Mouse (Mus musculus) cortical plate, adult 2 months (tissue): ENCODE results near the gene Hrct1. TPM values are rescaled to one million over a fixed set of nuclear protein-coding genes. Genes with fewer than 3 reads are reported as not detected.

Experiments
- H3K27ac ChIP-seq: fragments of 200-500 bp; 2 replicates; pipeline ENCODE4 v1.5.1; 2012; ENCODE audit warnings: low read length, control low read depth, inconsistent platforms; ENCODE audit not compliant: insufficient read depth
- H3K4me1 ChIP-seq: fragments of 200-500 bp; 2 replicates; pipeline ENCODE4 v1.6.1; 2011; ENCODE audit warnings: low read length; ENCODE audit not compliant: control insufficient read depth, insufficient read depth
- H3K4me3 ChIP-seq: fragments of 200-500 bp; 2 replicates; pipeline ENCODE4 v1.5.1; 2011; ENCODE audit warnings: mild to moderate bottlenecking, low read length, control low read depth; ENCODE audit not compliant: insufficient read depth
- CTCF ChIP-seq: fragments of 200-500 bp; IDR thresholded peaks from 2 replicates; pipeline ENCODE4 v1.5.1; 2011; ENCODE audit warnings: mild to moderate bottlenecking, control low read depth, low read length; ENCODE audit not compliant: insufficient read depth; ENCODE audit errors: extremely low read depth
- POLR2A ChIP-seq: fragments of 200-500 bp; IDR thresholded peaks from 2 replicates; pipeline ENCODE4 v1.6.1; 2011; ENCODE audit warnings: mild to moderate bottlenecking, low read length, control low read depth; ENCODE audit not compliant: insufficient read depth; ENCODE audit errors: extremely low read depth
- polyA plus RNA-seq: library from polyadenylated mRNA; depleted of rRNA; stranded (reverse); fragments of >200 nt; gene quantifications from 2 replicates; pipeline ENCODE4 v1.2.3, GENCODE M21; 2012; rRNA removed

Hrct1 gene
- polyA plus RNA-seq, result 1.8 and 2.3 TPM in 2 replicates

DNA sequence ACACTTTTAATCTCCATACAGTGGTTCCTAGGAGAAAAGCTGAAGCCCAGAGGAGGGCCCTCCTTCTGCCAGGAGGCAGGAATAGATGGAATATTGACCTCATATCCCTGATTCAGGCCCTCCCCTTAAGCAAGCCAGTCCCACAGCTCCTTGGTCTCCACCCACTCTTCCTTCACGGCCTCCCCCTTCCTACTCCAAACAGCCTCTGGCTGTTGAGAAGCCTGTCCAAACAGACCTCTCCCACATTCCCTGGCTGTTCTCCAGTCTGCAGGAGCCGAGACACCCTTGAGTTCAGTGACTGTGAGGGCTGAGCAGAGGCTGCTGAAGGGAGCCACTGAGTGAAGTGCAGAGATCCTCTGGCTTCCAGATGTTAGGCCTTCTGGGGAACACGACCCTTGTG is at the start of gene Hrct1:
Gene Hrct1 (plus strand): TSS at position 194 of the 400 bp plus-strand sequence.
- TF ChIP-seq POLR2A, result 0 out of 2 replicates have a peak, but pooled peaks have one; percentile 25
- TF ChIP-seq CTCF, result no peak
- Histone ChIP-seq H3K4me3 (no peak within 1 kb of the TSS), H3K27ac (peak within 1 kb of the TSS; percentile 60; the same call in 1 of the 2 replicates), H3K4me1 (no peaks in the 10 kb centered on the region)

DNA sequence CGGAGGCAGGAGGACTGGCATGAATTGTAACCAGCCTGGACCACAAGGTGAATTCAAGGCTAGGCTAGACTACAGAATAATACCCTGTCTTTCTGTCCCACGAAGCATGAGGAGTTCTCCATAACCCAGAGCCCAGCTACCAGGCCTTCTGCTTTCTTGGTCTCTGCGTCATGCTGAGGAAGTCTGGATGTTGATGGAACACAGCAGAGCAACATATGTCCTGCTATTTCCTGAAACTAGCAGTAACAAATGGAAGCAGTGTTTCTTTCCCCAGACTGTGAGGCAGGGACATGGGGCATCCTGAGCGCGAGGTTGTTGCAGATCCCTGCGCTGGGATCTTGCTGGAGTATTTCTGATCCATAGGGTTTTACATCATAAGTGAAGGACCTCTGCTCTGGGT is 48.4 kb upstream of the Hrct1 start:
- no peak for TF ChIP-seq POLR2A
- no peak for TF ChIP-seq CTCF
- H3K27ac ChIP-seq, result no peak overlapping the region

DNA sequence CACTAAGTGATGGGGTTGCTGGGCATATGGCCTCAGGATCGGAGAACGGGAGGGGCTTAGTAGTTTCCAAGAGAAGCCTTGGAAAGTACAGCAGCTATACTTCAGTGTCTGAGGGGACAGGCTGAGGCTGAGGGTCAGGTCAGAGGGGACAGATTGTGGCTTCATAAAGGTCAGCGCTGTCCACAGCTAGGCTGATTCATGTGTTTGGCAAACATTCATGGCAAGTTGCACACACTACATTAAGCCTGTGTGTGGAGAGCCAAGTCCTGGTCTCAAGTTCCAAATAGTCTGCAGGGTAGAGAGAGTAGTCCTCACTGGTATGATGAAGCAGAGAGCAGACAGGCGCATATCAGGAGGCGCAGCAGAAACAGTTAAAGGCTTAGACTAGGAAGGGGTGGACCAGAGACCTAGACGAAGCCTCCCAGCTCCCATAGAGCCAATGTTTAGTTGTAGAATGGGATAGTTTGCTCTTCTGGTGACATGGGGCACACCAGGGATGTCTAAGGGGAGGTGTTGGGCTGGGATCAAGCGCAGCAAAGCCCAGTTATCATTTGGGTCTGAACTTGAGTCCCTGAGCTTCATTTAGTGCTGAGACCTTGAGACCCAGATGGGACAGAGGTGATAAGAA is 47.5 kb upstream of the Hrct1 start:
- Histone ChIP-seq H3K27ac (no peak overlapping the region), H3K4me3 (no peak overlapping the region), H3K4me1 (no peaks in the 10 kb centered on the region)
- TF ChIP-seq POLR2A (no peak), CTCF (no peak)

More for the DNA sequence above, 48.4 kb upstream of the Hrct1 start:
- H3K4me3 ChIP-seq, result no peak overlapping the region
- no peaks in the 10 kb centered on the region for H3K4me1 ChIP-seq

DNA sequence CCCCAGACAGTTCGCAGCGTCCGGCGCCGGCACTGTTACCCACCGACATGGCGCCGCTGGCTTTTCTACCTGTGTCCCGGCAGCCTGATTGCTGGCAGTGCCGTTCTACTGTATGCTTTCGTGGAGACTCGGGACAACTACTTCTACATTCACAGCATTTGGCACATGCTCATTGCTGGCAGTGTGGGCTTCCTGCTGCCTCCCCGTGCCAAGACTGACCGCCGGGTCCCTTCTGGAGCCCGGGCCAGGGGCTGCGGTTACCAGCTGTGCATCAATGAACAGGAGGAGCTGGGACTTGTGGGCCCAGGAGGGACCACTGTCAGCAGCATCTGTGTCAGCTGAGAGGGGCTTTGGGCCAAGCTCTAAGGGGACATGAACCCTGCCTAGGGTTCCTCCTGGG is 37.0 kb upstream of the Hrct1 start:
- Histone ChIP-seq H3K27ac (no peak overlapping the region), H3K4me3 (no peak overlapping the region), H3K4me1 (0 out of 2 replicates have a peak, but pooled peaks cover 2% of the 10 kb centered on the region)
- TF ChIP-seq CTCF (no peak), POLR2A (no peak)

DNA sequence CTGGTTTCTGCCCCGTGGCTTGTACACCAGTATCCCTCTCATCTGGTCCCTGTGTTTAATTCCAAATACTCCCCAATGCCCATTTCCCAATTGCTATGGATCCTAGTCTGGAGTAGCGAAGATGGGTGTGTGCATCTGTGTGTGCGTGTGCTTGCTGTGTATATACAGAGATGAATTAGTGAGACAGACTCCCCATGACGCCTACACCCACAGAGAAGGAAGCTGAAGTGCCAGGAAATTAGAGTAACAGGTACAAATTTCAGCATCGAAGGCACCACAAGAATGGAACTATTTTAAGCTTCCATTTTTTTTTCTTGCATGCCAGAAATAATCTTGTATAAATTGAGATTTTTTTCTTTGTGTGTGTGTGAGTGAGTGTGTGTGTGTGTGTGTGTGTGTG is 36.0 kb upstream of the Hrct1 start:
- TF ChIP-seq CTCF (no peak), POLR2A (no peak)
- no peak overlapping the region for H3K4me3 ChIP-seq
- H3K27ac ChIP-seq, result no peak overlapping the region
- H3K4me1 ChIP-seq, result 0 out of 2 replicates have a peak, but pooled peaks cover 2% of the 10 kb centered on the region

DNA sequence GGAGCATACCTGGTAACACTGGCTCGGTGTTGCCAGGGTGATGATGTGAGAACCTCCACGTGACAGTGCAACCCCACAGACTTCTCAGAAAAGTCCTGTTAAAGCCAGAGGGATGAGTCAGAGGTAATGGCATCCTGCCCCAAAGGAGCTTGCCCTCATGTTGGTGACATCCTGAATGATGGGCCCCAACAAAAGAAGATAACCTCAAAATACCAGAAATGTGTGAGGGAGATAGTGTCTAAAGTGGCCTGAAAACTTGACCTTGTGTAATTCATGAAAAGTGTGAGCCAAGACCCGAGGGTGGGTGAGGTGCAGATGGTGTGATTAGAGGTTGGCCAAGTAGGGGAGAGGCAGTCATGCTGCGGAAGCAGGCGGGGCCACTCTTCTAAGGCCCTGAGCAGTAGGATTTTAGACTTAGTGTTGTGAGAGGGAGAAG is 33.2 kb upstream of the Hrct1 start:
- no peak for TF ChIP-seq POLR2A
- no peak for TF ChIP-seq CTCF
- Histone ChIP-seq H3K4me3 (no peak overlapping the region), H3K27ac (no peak overlapping the region), H3K4me1 (0 out of 2 replicates have a peak, but pooled peaks cover 2% of the 10 kb centered on the region)

DNA sequence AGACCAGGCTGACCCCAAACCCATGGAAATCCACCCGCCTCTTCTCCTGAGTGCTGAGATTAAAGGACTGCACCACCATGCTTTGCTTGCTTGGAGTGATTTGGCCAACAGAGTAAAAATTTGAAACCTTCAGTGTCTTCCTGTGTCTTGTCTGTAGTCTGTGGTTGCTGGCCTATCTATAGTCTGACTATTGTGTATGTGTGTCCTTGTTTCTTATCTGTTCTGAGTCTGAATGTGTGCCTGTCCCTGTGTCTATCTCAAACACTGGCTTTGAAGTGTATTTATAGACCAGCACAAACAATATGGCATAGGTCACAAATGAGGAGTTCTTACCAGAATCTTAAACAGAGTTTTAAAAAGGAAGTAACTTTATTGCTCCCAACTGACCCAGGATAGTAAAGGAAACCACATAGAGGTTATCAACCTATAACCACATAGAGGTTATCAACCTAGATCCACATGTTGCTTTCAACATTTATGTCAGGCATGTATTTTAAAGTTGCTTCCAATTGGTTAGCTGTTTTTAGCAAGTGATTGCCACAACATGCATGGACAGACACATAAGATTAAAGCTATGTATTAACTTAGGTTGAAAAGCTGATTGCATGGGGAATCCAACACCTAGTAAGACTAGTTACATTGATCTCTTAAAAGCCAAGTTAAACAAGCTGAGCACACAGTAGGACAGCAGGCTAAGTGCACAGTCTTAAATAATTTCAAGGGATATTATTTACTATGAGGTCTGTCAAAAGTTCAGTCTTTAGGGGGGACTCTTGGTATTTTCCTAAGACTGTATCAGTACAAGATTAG is 32.3 kb upstream of the Hrct1 start:
- no peak for TF ChIP-seq CTCF
- TF ChIP-seq POLR2A, result no peak
- no peak overlapping the region for H3K4me3 ChIP-seq
- 0 out of 2 replicates have a peak, but pooled peaks cover 2% of the 10 kb centered on the region for H3K4me1 ChIP-seq
- no peak overlapping the region for H3K27ac ChIP-seq

DNA sequence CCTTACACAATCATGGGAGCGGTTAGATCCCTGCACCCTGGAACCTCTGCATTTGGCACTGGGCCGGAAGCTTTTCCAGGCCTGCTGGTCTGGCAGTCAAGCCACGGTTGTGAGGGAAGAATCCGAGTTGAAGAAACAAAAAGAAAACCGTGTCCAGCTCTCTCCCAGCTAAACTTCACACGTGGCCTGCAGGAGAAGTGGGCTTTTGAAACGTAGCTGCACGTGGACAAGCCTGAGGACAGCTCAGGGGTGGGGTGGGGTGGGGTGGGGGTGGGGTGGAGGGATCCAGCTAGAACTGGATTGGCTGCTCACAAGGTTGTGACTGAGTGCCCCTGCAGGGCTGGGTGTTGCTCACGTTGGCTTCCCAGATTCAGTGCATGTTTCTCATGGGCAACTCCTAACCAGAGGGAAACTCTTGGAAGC is 31.7 kb upstream of the Hrct1 start:
- 0 out of 2 replicates have a peak, but pooled peaks cover 2% of the 10 kb centered on the region for H3K4me1 ChIP-seq
- TF ChIP-seq POLR2A (no peak), CTCF (no peak)
- no peak overlapping the region for H3K4me3 ChIP-seq
- no peak overlapping the region for H3K27ac ChIP-seq

DNA sequence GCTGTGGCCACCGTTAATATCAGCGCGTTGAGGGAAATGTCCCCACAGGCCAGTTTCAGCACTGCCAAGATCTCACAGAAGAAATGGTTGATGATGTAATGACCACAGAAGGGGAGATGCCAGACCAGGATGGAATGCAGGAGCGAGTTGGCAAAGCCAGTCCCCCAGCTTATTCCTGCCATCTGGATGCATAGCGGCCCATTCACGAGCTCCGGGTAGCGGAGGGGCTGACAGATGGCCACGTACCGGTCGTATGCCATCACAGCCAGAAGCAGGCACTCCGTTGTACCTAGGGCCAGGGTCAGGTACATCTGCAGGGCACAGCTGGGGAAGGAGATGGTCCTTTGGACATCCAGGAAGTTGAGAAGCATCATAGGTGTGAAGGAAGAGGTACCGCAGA is 30.4 kb upstream of the Hrct1 start:
- H3K4me1 ChIP-seq, result no peaks in the 10 kb centered on the region
- TF ChIP-seq CTCF (no peak), POLR2A (no peak)

More for the DNA sequence above, 30.4 kb upstream of the Hrct1 start:
- Histone ChIP-seq H3K27ac (no peak overlapping the region), H3K4me3 (no peak overlapping the region)
